ENCODE assay signal across 10 mouse cellular contexts in genomic region chr14:96962426-96963073, GRCm38 (mm10).
DNase-seq lines count a peak whose midpoint lies in the region; ATAC-seq and TF ChIP-seq lines count a peak whose summit lies in the region.
"Had no signal": no experiment of that assay in that cellular context is flagged by ENCODE, and none has a peak within 500 bp of the region (broad histone marks: within the 10 kb centered on the region; RNA-seq: fewer than 3 reads in every experiment).

No protein-coding gene starts in this region.

- H3K27ac ChIP-seq in kidney, adult 2 months (ENCODE audit: insufficient read depth, low read depth, low read length) = no peak overlapping the region
- no peak overlapping the region for H3K27ac ChIP-seq in midbrain, embryonic 12.5 days (replicated peaks)
- H3K27ac ChIP-seq: liver, embryonic 15.5 days had no signal

- no peaks in the 10 kb centered on the region for H3K36me3 ChIP-seq in kidney, adult 2 months (ENCODE audit: control insufficient read depth, insufficient read depth, low read length)
- H3K36me3 ChIP-seq in midbrain, embryonic 12.5 days = no peaks in the 10 kb centered on the region
- H3K36me3 ChIP-seq: liver, embryonic 15.5 days had no signal

- TF ChIP-seq POLR2A in kidney, adult 2 months (IDR thresholded peaks at IDR 0.05; ENCODE audit: low read depth, low read length) = no peak

- H3K27me3 ChIP-seq in kidney, adult 2 months (replicated peaks; ENCODE audit: control insufficient read depth, insufficient read depth, low read length) = no peaks in the 10 kb centered on the region
- no peaks in the 10 kb centered on the region for H3K27me3 ChIP-seq in midbrain, embryonic 12.5 days
- H3K27me3 ChIP-seq: liver, embryonic 15.5 days had no signal

- 0 out of 2 replicates have a peak, but pooled peaks have one; percentile 61 for ATAC-seq in midbrain, embryonic 12.5 days (ENCODE audit: low FRiP score, low read depth)
- ATAC-seq: intestine, embryonic 16.5 days had no signal

- no peak overlapping the region for H3K4me2 ChIP-seq in midbrain, embryonic 12.5 days (replicated peaks)
- H3K4me2 ChIP-seq: liver, embryonic 15.5 days had no signal

- DNase-seq in kidney, adult 2 months = peak; percentile 5
- no peak for DNase-seq in kidney, postnatal 14 days
- DNase-seq in ES-CJ7 (ENCODE audit: low read depth, low spot score) = peak; percentile 17
- DNase-seq in brain, adult 2 months (ENCODE audit: low read depth, low spot score) = peak; percentile 53
- no peak for DNase-seq in B cell, adult 2 months
- DNase-seq in testis, postnatal 14 days (ENCODE audit: low spot score) = no peak
- DNase-seq: gastrocnemius, postnatal 36 days had no signal

- WGBS in kidney, adult 2 months = 36% methylated on average over 8 of the region's 8 CpGs
- 20% methylated on average over 8 of the region's 8 CpGs for WGBS in midbrain, embryonic 12.5 days

- no peaks in the 10 kb centered on the region for H3K9me3 ChIP-seq in midbrain, embryonic 12.5 days
- H3K9me3 ChIP-seq: liver, embryonic 15.5 days had no signal

- no peak for TF ChIP-seq CTCF in kidney, adult 2 months (conservative IDR thresholded peaks at IDR 0.05; ENCODE audit: insufficient read depth, insufficient read length, low read depth, low read length)

- H3K4me1 ChIP-seq in kidney, adult 2 months (ENCODE audit: control insufficient read depth, insufficient read depth, low read length) = no peaks in the 10 kb centered on the region
- no peaks in the 10 kb centered on the region for H3K4me1 ChIP-seq in midbrain, embryonic 12.5 days
- H3K4me1 ChIP-seq: liver, embryonic 15.5 days had no signal

- no peak overlapping the region for H3K9ac ChIP-seq in midbrain, embryonic 12.5 days (replicated peaks)
- H3K9ac ChIP-seq: liver, embryonic 15.5 days had no signal

- H3K4me3 ChIP-seq in kidney, adult 2 months (ENCODE audit: insufficient read depth, low read depth, low read length) = no peak overlapping the region
- no peak overlapping the region for H3K4me3 ChIP-seq in midbrain, embryonic 12.5 days
- H3K4me3 ChIP-seq: liver, embryonic 15.5 days had no signal

Comparison
In these comparisons a context has a peak if more than half of its experiments do, and no peak if none do; other contexts are left out.
1. DNase-seq: peak in kidney, adult 2 months (single experiment), ES-CJ7 (single experiment) and brain, adult 2 months (single experiment); none in kidney, postnatal 14 days (single experiment), B cell, adult 2 months (0 of 2) and testis, postnatal 14 days (single experiment).